Mouse (Mus musculus) central nervous system, embryonic 14 days (tissue): ENCODE results near the gene Maneal. TPM values are rescaled to one million over a fixed set of nuclear protein-coding genes. Genes with fewer than 3 reads are reported as not detected.

Experiments
- polyA plus RNA-seq: library from polyadenylated mRNA; depleted of rRNA; stranded (reverse); fragments of >200 nt; gene quantifications from 2 replicates; pipeline ENCODE4 v1.2.3, GENCODE M21; 2012; rRNA removed

The Maneal gene
- polyA plus RNA-seq = 34.9 and 38.9 TPM in 2 replicates

DNA sequence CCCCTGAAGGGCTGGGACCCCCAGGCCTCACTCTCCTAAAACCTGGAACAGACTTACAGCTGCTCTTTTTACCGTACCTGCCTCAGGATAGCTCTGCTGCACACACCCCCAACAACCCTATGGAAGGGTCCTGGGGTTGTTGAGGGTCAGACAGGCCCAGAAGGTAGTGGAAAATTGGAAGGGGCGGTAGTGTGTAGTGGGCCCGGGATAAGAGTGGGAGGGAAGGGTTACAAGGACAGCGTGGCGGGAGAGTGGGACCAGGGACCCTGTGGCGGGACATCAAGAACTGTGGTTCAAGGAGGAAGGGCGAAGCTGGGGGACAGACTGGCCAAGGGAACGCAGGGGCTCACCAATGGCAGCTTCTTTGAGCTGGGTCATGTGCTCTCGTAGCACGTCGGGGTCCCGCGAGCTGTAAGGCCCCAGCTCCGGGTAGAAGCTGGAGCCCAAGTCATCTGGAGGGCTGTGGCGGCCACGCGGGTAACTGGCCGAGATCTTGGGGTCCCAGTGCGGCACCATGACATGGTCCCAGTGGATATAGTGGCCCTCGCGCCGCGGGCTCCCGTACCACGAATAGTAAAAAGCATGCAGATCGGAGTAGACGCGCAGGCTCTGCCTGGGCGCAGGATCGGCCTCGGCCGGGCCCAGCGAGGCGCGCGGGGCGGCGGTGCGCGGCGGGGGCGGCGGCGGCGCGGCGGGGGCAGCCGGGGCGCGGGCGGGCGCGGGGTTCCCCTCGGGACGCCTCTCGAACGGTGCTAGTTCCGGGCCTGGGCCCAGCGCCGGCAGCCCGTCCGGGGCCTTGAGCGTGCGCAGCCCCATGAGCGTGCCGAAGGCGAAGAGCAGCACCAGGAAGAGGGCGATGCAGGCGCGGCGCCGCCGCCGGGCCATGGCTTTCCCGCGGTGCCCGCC lies at the start of gene Maneal:
Maneal (minus strand) TSS at position 889 of the 906 bp plus-strand sequence.

DNA sequence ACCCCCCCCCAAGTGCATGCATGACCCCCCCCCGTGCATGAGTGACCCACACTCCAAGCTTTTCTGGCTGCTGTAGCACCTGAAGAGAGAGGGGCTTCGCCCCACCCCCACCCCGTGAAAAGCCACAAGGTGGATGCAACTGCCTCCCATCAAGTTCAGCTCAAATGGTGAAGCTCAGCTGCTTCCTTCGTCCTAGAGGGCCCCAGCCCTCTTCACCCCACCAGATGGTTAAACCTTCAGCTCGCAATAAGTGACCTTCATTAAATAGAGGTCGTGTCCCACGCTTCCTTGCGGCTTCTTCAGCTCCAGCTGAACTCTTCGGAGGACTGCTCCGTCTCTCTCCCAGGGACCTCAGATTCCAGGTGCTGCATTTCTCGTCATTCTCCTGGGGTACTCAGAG lies 18.6 kb upstream of the Maneal start, which contains the start of gene Epha10:
Epha10 (plus strand) TSS at position 301 of the 400 bp plus-strand sequence.

DNA sequence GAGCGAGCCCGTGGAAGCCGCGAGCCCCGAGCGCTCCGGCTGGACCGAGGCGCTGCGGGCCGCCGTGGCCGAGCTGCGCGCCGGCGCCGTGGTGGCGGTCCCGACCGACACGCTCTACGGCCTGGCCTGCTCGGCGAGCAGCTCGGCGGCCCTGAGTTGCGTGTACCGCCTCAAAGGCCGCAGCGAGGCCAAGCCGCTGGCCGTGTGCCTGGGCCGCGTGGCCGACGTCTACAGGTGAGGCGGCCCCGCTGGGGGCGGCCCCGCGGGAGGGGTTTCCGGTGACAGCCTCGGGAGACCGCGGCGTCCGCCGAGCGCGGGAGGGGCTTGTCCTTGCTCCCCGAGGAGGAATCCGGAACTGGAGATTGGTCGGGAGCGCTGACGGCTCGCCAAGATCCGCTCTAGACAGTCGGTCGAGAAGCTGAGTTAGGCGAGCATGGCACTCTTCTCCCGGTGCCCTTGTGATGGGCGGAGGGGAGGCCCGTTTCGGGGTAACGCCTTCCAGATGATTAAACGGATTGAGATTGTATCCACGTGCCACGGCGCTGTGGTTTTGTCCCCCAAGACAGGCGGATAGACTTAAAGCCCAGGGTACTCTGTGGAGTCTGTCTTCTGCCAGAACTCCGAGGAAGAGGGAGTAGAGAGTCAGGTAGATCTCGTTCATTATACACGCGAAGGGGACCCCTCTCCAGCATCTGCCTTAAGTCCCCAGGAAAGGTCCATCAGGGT lies 10.9 kb downstream of the Maneal start, which contains the start of gene 1110065P20Rik:
1110065P20Rik (minus strand) TSS at position 264 of the 726 bp plus-strand sequence.

DNA sequence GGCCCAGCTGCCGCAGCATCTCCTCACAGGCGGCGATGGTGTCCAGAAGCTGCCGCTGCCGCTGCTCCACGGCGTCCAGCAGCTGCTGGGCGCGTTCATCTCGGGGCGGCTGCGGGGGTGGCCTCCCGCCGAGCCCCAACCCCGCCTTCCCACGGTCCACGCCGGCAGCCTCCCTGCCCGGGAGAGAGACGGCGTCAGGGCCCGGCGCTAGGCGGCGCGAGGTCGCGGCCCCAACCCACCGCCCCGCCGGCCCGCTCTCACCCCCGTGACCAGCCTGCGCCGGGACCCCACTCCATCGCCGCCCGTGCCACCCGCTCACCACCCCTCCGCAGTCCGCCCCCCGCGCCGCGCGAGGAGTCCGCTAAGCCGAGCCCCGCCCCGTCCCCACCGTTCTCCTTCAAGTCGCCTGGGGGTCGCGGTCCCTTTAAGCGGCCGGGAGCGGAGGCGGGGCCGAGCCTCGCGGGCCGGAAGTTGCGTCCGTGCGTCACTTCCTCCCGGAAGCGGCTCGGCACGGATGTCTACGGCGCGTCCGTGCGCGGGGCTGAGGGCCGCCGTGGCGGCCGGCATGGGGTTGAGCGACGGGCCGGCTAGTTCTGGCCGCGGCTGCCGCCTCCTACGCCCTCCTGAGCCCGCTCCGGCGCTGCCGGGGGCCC lies 11.6 kb downstream of the Maneal start, which contains the start of gene Yrdc:
Yrdc (plus strand) TSS at position 419 of the 653 bp plus-strand sequence.

Other genes starting within 250 kb of the Maneal start
- 15.4 and 18.8 TPM in 2 replicates for gene Pou3f1, start 205.4 kb downstream of the Maneal start, polyA plus RNA-seq
- 32.6 and 33.2 TPM in 2 replicates for gene Utp11, start 168.6 kb downstream of the Maneal start, polyA plus RNA-seq
- 4.2 and 8.6 TPM in 2 replicates for gene Fhl3, start 161.5 kb downstream of the Maneal start, polyA plus RNA-seq
- 71.4 and 78.4 TPM in 2 replicates for gene Sf3a3, start 147.4 kb downstream of the Maneal start, polyA plus RNA-seq
- gene Inpp5b, start 120.3 kb downstream of the Maneal start, polyA plus RNA-seq = 39.1 and 40.2 TPM in 2 replicates
- gene Mtf1, start 60.1 kb downstream of the Maneal start, polyA plus RNA-seq = 9.3 and 11.6 TPM in 2 replicates
- gene Yrdc, start 11.5 kb downstream of the Maneal start, polyA plus RNA-seq = 62.9 and 75.1 TPM in 2 replicates
- 68.9 and 72.5 TPM in 2 replicates for gene 1110065P20Rik, start 11.0 kb downstream of the Maneal start, polyA plus RNA-seq
- gene Epha10, start 18.7 kb upstream of the Maneal start, polyA plus RNA-seq = 18.4 and 25.9 TPM in 2 replicates
- 24.2 and 25.7 TPM in 2 replicates for gene 9930104L06Rik, start 74.9 kb upstream of the Maneal start, polyA plus RNA-seq
- 45.7 and 51.9 TPM in 2 replicates for gene Cdca8, start 77.1 kb upstream of the Maneal start, polyA plus RNA-seq
- 8.8 and 9.2 TPM in 2 replicates for gene Rspo1, start 124.3 kb upstream of the Maneal start, polyA plus RNA-seq
- gene Gnl2, start 154.4 kb upstream of the Maneal start, polyA plus RNA-seq = 126 and 132 TPM in 2 replicates
- gene Dnali1, start 203.5 kb upstream of the Maneal start, polyA plus RNA-seq = 1.0 and 1.2 TPM in 2 replicates
- 18.7 and 20.9 TPM in 2 replicates for gene Snip1, start 204.5 kb upstream of the Maneal start, polyA plus RNA-seq
- gene Meaf6, start 223.0 kb upstream of the Maneal start, polyA plus RNA-seq = 116 and 121 TPM in 2 replicates